Mouse (Mus musculus): ENCODE data around the gene Zfp446.

DNA sequence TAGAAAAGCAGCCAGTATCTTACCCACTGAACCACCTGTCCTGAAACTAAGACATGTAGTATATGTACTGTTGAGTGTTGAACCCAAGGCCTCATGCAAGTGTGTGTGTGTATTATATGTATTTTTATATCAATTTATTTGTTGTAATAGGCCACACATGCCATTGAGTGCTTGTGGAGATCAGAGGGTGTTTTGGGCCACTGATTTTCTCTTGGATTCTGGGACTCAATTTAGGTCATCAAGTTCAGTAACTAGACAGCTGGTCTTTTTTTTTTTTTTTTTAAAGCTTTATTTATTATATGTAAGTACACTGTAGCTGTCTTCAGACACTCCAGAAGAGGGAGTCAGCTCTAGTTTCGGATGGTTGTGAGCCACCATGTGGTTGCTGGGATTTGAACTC lies 37.6 kb downstream of the Zfp446 start:
- no peak for TF ChIP-seq EP300 (optimal IDR thresholded peaks at IDR 0.05)
- no peak for TF ChIP-seq CTCF (IDR thresholded peaks at IDR 0.05; ENCODE audit: low read depth)
